Mouse (Mus musculus): ENCODE results near the gene Trp73. TPM values are rescaled to one million over a fixed set of nuclear protein-coding genes. Genes with fewer than 3 reads are reported as not detected.

Trp73 gene
- polyA plus RNA-seq, 1 experiment from 2014 or later: 0.09 TPM

GRCm38 (mm10) chr4:154160538-154161390, 20.8 kb upstream of the Trp73 start, which contains the start of gene Tprgl:
Gene Tprgl (minus strand): TSS chr4:154160666.
- Histone ChIP-seq H3K4me1 (peaks cover 25% of the 10 kb centered on the region), H3K36me3 (peaks cover 32% of the 10 kb centered on the region), H3K27me3 (ENCODE audit: insufficient read depth, poor library complexity, severe bottlenecking) (no peaks in the 10 kb centered on the region), H3K4me3 (peak within 1 kb of the TSS; percentile 99), H3K27ac (peak within 1 kb of the TSS; percentile 89), H3K9me3 (no peaks in the 10 kb centered on the region)
- DNase-seq (ENCODE audit: low spot score): peak; percentile 99
- under 1% methylated on average over 75 of the region's 75 CpGs for WGBS

GRCm38 (mm10) chr4:154159961-154160537, 20.0 kb upstream of the Trp73 start:
- 2% methylated on average over 47 of the region's 47 CpGs for WGBS
- H3K4me3 ChIP-seq: peak overlapping the region; percentile 99
- H3K27ac ChIP-seq: peak overlapping the region; percentile 89
- H3K27me3 ChIP-seq (ENCODE audit: insufficient read depth, poor library complexity, severe bottlenecking): no peaks in the 10 kb centered on the region
- no peak for DNase-seq (ENCODE audit: low spot score)
- H3K4me1 ChIP-seq: peaks cover 25% of the 10 kb centered on the region
- H3K9me3 ChIP-seq: no peaks in the 10 kb centered on the region
- peaks cover 39% of the 10 kb centered on the region for H3K36me3 ChIP-seq

- peak; percentile 90 for DNase-seq (ENCODE audit: low spot score)
- Histone ChIP-seq H3K27me3 (ENCODE audit: insufficient read depth, poor library complexity, severe bottlenecking) (no peaks in the 10 kb centered on the region), H3K36me3 (peaks cover 48% of the 10 kb centered on the region), H3K9me3 (no peaks in the 10 kb centered on the region), H3K27ac (no peak overlapping the region), H3K4me3 (no peak overlapping the region), H3K4me1 (peaks cover 25% of the 10 kb centered on the region)
- 22% methylated on average over 6 of the region's 6 CpGs for WGBS
These were observed 19.0 kb upstream of the Trp73 start for GRCm38 (mm10) chr4:154159002-154159401.

GRCm38 (mm10) chr4:154157970-154158662, 18.1 kb upstream of the Trp73 start:
- H3K4me1 ChIP-seq: peaks cover 25% of the 10 kb centered on the region
- H3K27ac ChIP-seq: no peak overlapping the region
- peaks cover 53% of the 10 kb centered on the region for H3K36me3 ChIP-seq
- no peak for DNase-seq (ENCODE audit: low spot score)
- no peaks in the 10 kb centered on the region for H3K9me3 ChIP-seq
- H3K4me3 ChIP-seq: no peak overlapping the region
- no peaks in the 10 kb centered on the region for H3K27me3 ChIP-seq (ENCODE audit: insufficient read depth, poor library complexity, severe bottlenecking)
- WGBS: 90% methylated on average over 14 of the region's 14 CpGs

GRCm38 (mm10) chr4:154156050-154156449, 16.0 kb upstream of the Trp73 start:
- no peaks in the 10 kb centered on the region for H3K27me3 ChIP-seq (ENCODE audit: insufficient read depth, poor library complexity, severe bottlenecking)
- no peak overlapping the region for H3K4me3 ChIP-seq
- no peaks in the 10 kb centered on the region for H3K9me3 ChIP-seq
- no peak for DNase-seq (ENCODE audit: low spot score)
- H3K36me3 ChIP-seq: peaks cover 73% of the 10 kb centered on the region
- 85% methylated on average over 7 of the region's 7 CpGs for WGBS
- H3K4me1 ChIP-seq: peaks cover 18% of the 10 kb centered on the region
- no peak overlapping the region for H3K27ac ChIP-seq

GRCm38 (mm10) chr4:154154104-154154503, 14.1 kb upstream of the Trp73 start:
- H3K9me3 ChIP-seq: no peaks in the 10 kb centered on the region
- WGBS: 76% methylated on average over 11 of the region's 11 CpGs
- H3K4me1 ChIP-seq: peaks cover 3% of the 10 kb centered on the region; the same call in 1 of the 2 replicates
- H3K36me3 ChIP-seq: peaks cover 91% of the 10 kb centered on the region
- H3K27ac ChIP-seq: no peak overlapping the region
- H3K27me3 ChIP-seq (ENCODE audit: insufficient read depth, poor library complexity, severe bottlenecking): no peaks in the 10 kb centered on the region
- H3K4me3 ChIP-seq: no peak overlapping the region
- no peak for DNase-seq (ENCODE audit: low spot score)

GRCm38 (mm10) chr4:154146342-154146741, 6.3 kb upstream of the Trp73 start:
- DNase-seq (ENCODE audit: low spot score): no peak

GRCm38 (mm10) chr4:154144712-154145111, 4.7 kb upstream of the Trp73 start:
- Histone ChIP-seq H3K9me3 (no peaks in the 10 kb centered on the region), H3K4me3 (no peak overlapping the region), H3K27ac (no peak overlapping the region), H3K4me1 (peaks cover 28% of the 10 kb centered on the region), H3K27me3 (ENCODE audit: insufficient read depth, poor library complexity, severe bottlenecking) (peaks cover 29% of the 10 kb centered on the region), H3K36me3 (peaks cover 29% of the 10 kb centered on the region)
- 77% methylated on average over 3 of the region's 3 CpGs for WGBS
- no peak for DNase-seq (ENCODE audit: low spot score)

More at GRCm38 (mm10) chr4:154146342-154146741, 6.3 kb upstream of the Trp73 start:
- WGBS: 83% methylated on average over 10 of the region's 10 CpGs
- Histone ChIP-seq H3K27me3 (ENCODE audit: insufficient read depth, poor library complexity, severe bottlenecking) (peaks cover 13% of the 10 kb centered on the region), H3K27ac (no peak overlapping the region), H3K9me3 (no peaks in the 10 kb centered on the region), H3K4me3 (no peak overlapping the region), H3K36me3 (peaks cover 43% of the 10 kb centered on the region), H3K4me1 (peaks cover 12% of the 10 kb centered on the region)

- WGBS: 3% methylated on average over 49 of the region's 49 CpGs
- H3K27me3 ChIP-seq (ENCODE audit: insufficient read depth, poor library complexity, severe bottlenecking): peaks cover 52% of the 10 kb centered on the region
These were observed 2.4 kb upstream of the Trp73 start, which contains the start of gene Wrap73 for GRCm38 (mm10) chr4:154142211-154143040. Gene Wrap73 (plus strand): TSS chr4:154142372.

GRCm38 (mm10) chr4:154141009-154141867, 1.2 kb upstream of the Trp73 start:
- no peak overlapping the region for H3K27ac ChIP-seq
- peak overlapping the region; percentile 87 for H3K4me3 ChIP-seq
- H3K27me3 ChIP-seq (ENCODE audit: insufficient read depth, poor library complexity, severe bottlenecking): peaks cover 64% of the 10 kb centered on the region
- H3K9me3 ChIP-seq: no peaks in the 10 kb centered on the region
- no peak for DNase-seq (ENCODE audit: low spot score)
- H3K36me3 ChIP-seq: peaks cover 3% of the 10 kb centered on the region
- 3% methylated on average over 42 of the region's 42 CpGs for WGBS
- peaks cover 33% of the 10 kb centered on the region for H3K4me1 ChIP-seq

More at GRCm38 (mm10) chr4:154142211-154143040, 2.4 kb upstream of the Trp73 start, which contains the start of gene Wrap73:
- Histone ChIP-seq H3K9me3 (no peaks in the 10 kb centered on the region), H3K36me3 (peaks cover 7% of the 10 kb centered on the region), H3K4me3 (peak within 1 kb of the TSS; percentile 87), H3K27ac (peak within 1 kb of the TSS; percentile 93), H3K4me1 (peaks cover 33% of the 10 kb centered on the region)
- peak; percentile 95 for DNase-seq (ENCODE audit: low spot score)

GRCm38 (mm10) chr4:154140213-154141008, 403 bp upstream of the Trp73 start:
- peak overlapping the region; percentile 3; the same call in 1 of the 2 replicates for H3K27ac ChIP-seq
- WGBS: 2% methylated on average over 46 of the region's 46 CpGs
- H3K4me1 ChIP-seq: peaks cover 33% of the 10 kb centered on the region
- peaks cover 72% of the 10 kb centered on the region for H3K27me3 ChIP-seq (ENCODE audit: insufficient read depth, poor library complexity, severe bottlenecking)
- H3K4me3 ChIP-seq: peak overlapping the region; percentile 87
- DNase-seq (ENCODE audit: low spot score): no peak
- H3K9me3 ChIP-seq: no peaks in the 10 kb centered on the region
- H3K36me3 ChIP-seq: no peaks in the 10 kb centered on the region
